Mouse (Mus musculus): ENCODE data around the gene Nme2. TPM values are rescaled to one million over a fixed set of nuclear protein-coding genes. Genes with fewer than 3 reads are reported as not detected.
"Not testable (repeated sequence)": the region's sequence is repeated elsewhere in the genome, so short reads cannot be mapped to it uniquely, and the experiment has no call there.

Nme2 gene
- polyA plus RNA-seq, 1 experiment = 181 TPM

DNA sequence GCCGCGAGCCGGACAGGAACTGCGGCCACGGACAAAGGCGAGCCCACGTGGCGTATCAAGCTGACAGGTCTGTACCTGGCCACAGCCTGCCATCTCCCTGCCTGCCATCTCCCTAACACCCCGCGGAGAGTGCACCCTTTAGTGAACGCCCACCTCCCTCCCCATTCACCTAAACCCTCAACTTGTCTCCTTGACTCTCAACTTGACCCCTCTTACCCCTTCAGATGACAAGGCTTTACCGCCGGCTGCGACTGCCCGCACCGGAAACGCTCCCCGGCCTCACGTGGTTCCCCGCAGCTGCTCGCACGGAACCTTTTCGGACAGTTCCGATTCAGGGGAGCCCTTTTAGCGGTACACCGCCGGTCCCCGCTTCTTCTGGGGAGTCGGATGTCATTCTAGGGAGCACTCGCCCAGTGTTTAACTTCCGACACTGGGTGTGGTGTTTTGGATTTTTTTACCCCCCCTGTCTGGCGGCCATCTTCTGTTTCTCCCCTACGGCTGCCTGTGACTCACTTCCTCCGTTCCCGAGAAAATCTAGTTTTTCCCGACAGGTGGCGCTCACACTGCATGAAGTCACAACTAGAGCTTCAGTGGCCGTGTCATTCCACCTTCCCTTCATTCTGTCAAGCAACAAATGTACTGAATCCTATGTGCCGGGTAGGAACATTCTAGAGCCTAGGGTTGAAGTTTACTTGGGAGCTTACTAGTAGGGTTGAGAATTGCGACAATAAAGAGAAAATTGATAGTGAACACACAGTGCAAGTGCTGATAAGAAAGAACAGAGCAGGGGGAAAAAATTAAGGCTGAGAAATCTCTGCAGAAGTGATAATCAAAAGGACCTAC lies 12.2 kb upstream of the Nme2 start, which contains the start of the genes Gm20390 and Nme1:
TSS of gene Gm20390 (minus strand) at position 289 of the 843 bp plus-strand sequence.
TSS of gene Nme1 (minus strand) at position 517 of the 843 bp plus-strand sequence.
- peak; percentile 99 for DNase-seq (ENCODE audit: low read depth, low spot score)
- WGBS = under 1% methylated on average over 40 of the region's 40 CpGs

DNA sequence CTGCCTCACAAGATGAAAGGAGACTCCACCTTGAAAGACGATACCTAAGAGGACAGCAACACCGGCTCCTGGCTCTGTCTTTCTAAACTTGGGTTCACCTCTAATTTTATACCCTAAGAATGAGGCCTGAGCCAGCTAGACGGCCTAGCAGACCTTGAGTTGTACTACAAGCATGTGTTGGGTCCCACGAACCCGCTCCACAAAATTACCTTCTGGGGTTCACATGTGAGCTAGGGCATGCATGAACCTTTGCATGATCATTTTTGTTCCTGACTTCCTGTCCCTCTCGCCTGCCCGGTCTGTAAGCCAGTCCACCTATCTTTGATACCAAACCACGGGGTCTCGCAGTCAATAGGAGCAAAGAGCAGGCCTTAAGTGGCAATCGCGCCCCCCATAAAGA lies 11.3 kb upstream of the Nme2 start:
- WGBS = 2% methylated on average over 11 of the region's 11 CpGs
- DNase-seq (ENCODE audit: low read depth, low spot score) = no peak

DNA sequence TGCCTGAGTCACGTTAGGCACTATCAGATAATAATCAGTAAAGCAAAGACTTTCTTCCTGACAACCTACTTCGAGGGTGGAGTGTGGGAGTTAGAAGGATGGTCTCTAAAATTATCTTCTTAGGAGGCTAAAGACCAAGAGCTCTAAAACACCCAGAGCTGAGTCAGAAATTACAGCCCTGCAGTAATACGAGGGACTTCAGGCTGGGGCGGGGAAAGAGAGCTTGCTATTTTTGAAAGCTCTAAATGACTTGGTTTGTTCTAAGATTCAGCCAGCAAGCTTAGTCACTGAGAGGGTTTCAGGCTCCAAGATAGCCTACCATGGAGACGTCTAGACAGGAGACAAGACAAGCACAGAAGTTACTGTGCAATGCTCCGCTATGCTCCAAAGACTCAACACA lies 9.3 kb upstream of the Nme2 start:
- 85% methylated on average over 6 of the region's 6 CpGs for WGBS
- no peak for DNase-seq (ENCODE audit: low read depth, low spot score)

DNA sequence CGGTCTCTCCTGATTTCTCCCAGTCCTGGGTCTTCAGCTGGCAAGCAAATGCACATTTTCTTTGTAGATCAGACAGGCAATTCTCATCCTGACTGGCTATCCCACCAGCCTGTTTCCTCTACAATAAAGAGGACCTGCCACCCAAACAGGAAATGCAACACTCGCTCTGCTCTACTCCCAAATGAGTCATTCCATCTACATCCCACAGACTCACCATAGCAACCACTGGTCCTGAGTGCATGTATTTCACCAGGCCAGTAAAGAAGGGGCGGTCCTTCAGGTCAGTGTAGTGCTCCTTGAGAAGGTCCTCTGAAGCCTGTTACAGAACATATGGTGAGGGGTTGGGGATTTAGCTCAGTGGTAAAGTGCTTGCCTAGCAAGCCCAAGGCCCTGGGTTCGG lies 7.0 kb upstream of the Nme2 start:
- no peak for DNase-seq (ENCODE audit: low read depth, low spot score)
- WGBS = 84% methylated on average over 4 of the region's 4 CpGs

DNA sequence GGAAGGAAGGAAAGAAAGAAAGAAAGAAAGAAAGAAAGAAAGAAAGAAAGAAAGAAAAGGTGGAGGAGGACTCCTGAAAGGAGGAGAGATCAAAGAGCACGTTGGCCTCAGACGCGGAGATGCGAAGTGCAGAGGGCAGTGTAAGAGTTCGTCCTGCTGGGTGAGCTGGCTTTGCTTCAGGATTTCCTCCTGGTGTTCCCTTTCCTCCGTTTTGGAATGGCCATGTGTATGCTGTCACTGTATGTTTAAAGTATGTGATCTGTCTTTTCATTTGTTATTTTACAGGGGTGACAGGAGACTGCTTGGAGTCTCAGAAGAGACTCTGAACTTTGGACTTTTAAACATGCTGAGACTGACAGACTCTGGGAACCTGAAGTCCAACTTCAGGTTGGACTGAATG lies 5.4 kb upstream of the Nme2 start:
- WGBS = 77% methylated on average over 6 of the region's 6 CpGs

DNA sequence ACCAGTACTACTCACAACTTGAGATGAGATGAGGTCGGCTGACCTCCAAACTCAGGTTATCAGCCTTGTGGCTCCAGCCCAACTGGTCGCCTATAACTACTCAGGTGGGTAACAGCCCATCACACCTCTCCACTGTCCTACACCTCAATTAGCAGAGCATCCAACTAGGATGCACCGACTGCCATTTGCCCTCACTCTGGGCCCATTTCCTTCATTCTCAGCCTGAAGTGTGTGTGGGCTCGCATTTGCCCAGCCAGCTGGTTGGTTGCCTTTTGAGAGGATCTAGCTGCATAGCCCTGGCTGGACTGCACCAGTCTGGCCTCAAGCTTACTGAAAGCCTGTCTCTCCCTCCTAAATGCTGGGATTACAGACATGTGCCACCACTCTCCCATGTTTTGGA lies 1.7 kb upstream of the Nme2 start:
- WGBS = 87% methylated on average over 4 of the region's 4 CpGs
- DNase-seq (ENCODE audit: low read depth, low spot score) = no peak

More for the DNA sequence above, 5.4 kb upstream of the Nme2 start:
- no peak for DNase-seq (ENCODE audit: low read depth, low spot score)

DNA sequence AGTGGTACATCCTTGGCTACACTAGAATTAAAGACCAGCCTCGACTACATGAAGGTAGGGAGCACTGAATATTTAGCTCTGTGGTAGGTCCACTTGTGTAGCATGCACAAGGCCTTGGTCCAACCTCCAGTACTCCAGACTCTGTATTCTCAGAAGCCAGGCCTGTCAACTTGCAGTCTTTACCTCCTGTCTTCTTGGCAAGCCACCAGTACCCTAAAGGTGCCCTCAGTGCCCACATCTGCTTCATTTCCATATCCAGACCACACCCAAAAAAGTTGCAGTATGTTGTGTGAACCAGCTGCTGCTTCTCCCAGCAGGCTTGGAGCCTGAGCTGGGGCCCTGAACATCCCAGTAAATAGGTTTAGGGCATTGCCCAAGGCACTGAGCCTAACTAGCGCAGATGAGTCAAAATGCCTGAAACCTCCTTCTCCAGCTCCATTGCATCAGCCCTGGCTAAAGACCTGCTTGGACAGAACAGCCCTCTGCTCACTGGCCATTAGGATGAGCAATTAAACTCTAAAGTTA lies 1.0 kb upstream of the Nme2 start:
- WGBS = 76% methylated on average over 2 of the region's 2 CpGs
- DNase-seq (ENCODE audit: low read depth, low spot score) = no peak

DNA sequence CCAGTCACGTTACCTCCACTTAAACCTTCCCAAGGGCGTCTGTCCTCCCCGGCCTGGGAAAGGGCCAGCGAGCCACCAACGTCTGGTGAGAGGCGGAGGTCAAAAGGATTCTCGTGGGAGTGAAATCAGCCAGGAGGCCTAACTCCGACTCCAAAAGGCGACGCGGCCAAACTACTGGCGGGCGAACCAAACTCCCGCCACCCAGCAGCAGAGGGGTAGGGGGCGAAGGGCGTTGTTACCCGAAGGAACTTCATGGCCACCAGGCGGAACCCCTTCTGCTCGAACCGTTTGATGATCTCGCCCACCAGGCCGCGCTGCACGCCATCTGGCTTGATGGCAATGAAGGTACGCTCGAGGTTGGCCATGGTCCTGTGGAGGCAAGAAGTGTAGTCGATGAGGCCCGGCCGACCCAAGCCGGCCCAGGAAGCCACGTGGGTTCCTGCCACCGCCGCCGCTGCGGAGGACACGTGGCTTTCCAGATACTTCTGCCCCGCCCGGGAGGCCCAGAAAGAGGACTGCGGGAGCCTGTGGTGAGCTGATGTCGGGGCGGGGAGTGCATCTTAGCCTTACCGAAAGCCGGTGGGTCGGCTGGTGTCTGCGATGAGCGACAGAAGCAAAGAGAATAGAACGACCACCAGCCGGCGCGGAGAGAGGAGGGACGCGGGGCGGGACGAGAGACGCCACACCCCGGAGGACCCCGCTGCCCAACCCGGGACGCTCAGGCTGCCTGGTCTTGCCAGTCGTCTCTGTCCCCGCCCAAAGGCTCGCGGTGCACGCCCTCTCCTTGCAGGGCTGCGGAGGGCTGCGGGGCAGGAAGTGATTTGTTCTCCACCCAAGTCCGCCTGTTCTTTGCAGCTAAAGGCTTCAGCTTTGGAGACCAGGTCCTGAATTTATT lies 556 bp downstream of the Nme2 start:
- peak; percentile 73 for DNase-seq (ENCODE audit: low read depth, low spot score)
- under 1% methylated on average over 67 of the region's 67 CpGs for WGBS

DNA sequence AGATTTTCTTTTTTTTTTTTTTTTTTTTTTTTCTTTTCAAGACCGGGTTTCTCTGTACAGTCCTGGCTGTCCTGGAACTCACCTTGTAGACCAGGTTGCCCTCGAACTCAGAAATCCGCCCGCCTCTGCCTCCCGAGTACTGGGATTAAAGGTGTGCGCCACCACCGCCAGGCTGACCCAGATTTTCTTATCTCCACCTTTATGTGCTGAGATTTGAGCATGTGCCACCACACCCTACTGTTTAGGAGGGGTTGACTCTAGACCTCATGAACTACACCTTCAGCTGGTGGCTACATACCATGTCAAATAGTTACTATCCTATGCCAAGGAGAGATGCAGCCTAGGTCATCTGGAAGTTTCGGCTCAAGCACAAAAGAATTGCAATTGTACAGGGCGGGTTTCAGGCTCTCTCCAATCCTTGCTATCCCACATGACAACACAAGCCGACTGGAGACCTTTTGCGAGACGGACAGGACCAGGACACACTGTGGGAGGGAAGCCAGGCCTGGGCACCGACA lies 1.3 kb downstream of the Nme2 start:
- WGBS = 21% methylated on average over 13 of the region's 13 CpGs
- no peak for DNase-seq (ENCODE audit: low read depth, low spot score)

DNA sequence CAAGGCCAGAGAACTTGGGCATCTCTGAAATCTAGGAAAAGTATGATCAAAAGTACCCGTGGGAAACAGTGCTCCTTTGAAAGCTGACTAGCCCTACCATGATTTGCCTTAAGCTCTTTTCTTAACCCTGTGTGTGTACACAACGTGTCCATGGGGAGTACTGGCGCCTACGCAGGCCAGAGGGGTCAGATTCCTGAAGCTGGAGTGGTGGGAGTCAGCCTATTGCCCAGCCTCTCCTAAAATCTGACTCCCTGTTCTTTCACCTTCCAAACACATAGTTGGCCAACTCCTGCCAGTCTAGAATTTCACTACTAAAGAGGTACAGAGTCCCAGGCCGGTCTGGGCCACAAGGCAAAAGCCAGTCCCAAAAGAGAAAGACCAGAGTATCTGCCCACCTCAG lies 3.7 kb downstream of the Nme2 start:
- no peak for DNase-seq (ENCODE audit: low read depth, low spot score)
- WGBS = 77% methylated on average over 5 of the region's 5 CpGs

DNA sequence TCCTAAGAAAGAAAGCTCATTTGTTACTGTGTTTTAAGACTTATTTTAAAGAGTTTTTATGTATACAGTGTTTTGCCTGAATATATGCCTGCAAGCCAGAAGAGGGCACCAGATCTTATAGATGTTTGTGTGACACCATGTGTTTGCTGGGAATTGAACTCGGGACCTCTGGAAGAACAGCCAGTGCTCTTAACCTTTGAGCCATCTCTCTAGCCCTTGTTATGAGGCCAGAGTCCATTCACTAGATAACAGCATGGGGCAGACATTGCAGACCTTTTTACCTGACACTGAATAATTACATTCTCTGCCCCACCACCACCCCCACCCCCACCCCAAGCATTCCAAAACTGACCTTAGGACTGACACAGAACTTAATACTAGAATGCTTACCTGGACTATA lies 6.0 kb downstream of the Nme2 start:
- no peak for DNase-seq (ENCODE audit: low read depth, low spot score)

DNA sequence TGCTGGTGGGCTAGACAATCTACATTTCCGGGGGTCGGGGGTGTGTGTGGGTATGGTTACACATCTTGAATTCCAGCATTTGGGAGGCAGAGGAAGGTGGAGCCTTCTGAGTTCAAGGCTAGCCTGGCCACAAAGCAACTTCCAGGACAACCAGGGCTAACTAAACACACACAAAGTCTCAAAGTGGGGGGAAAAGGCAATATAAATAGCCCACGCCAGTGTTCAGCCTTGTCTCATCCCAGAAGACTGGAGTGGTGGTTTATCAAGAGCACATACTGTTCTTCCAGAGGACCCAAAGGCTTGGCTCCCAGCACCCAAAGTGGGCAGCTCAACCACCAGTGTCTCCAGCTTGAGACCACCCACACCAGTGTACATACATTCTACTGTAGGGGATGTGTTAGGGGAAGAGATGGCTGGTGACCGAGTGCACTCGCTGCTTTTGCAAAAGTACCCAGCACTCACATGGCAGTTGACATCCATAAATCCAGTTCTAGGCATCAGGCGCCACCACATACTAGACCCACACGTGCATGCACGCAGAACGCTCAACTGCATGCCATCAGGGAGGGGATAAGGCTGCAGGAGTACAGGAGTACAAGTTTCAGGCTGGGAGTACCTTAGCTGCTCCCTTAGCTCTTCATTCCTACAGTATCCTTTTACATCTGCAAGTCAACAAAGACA lies 7.0 kb downstream of the Nme2 start:
- WGBS = 87% methylated on average over 9 of the region's 9 CpGs
- no peak for DNase-seq (ENCODE audit: low read depth, low spot score)

More for the DNA sequence above, 6.0 kb downstream of the Nme2 start:
- WGBS = 49% methylated on average over 1 of the region's 1 CpGs

DNA sequence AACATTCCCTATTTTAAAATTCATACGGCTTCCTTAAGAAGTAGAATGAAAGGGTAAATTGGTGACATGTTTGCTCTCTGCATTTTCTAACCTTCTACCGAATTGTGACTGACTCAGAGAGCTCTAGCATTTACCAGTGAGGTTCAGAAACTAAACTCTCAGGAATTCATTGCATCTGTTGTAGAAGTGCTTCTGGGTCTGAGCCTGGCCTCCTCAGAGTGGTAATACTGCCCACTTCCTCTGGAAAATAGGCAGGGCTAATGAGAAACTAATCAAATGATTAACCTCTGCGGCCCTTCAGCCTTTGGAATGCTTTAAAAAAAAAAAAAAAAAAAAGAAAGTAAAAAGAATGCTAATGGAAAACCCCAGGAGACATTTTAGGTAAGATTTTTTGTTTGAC lies 11.1 kb downstream of the Nme2 start:
- WGBS = 73% methylated on average over 3 of the region's 3 CpGs
- no peak for DNase-seq (ENCODE audit: low read depth, low spot score)

DNA sequence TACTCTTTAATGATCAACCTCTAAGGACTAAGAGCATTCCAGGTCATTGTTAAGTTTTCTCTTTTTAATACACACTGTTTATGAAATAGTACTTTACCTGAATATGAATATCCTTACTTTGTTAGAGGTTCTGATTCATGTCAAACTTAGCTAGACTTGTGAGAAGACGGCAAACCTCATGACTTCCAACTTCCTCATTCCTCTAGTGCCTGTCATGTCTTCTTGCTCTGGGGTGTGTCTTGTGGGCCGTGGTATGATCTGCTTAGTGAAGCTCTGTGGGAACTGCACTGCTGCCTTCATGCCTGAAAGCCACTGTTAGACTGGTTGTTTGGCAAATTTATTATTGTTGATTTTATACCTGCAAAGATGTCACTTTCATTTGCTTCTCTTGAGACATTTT lies 15.2 kb downstream of the Nme2 start:
- no peak for DNase-seq (ENCODE audit: low read depth, low spot score)

DNA sequence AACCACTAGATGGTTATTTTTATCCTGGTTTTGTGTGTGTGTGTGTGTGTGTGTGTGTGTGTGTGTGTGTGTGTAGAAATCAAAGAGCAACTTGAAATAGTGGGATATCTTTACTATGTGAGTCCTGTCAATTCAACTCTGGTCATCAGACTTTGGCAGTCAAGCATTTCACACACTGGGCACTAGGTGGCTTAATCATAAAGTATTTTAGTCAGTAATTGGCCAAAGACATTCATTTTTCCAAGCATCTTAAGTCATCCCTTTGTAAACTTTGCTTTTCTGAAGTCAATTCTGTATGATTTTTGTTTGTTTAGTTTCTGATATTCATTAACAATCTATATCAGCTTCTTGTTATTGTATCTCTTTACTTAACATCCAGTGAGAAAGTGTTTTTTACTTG lies 27.0 kb downstream of the Nme2 start:
- no peak for DNase-seq (ENCODE audit: low read depth, low spot score)

More for the DNA sequence above, 15.2 kb downstream of the Nme2 start:
- 21% methylated on average over 2 of the region's 2 CpGs for WGBS

DNA sequence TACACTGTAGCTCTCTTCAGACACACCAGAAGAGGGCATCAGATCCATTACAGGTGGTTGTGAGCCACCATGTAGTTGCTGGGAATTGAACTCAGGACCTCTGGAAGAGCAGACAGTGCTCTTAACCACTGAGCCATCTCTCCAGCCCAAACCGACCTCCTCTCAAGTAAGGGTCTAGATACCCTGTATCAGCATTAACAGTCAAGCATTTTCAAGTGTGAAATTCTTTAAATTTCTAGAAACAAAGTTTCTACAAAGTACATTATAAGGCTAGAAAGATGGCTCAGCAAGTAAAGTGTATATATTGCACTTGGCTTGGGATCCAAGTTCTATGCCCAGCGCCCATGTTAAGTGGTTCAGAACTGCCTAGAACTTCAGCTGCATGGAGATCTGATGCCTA lies 41.0 kb downstream of the Nme2 start:
- DNase-seq (ENCODE audit: low read depth, low spot score) = not testable (repeated sequence)

DNA sequence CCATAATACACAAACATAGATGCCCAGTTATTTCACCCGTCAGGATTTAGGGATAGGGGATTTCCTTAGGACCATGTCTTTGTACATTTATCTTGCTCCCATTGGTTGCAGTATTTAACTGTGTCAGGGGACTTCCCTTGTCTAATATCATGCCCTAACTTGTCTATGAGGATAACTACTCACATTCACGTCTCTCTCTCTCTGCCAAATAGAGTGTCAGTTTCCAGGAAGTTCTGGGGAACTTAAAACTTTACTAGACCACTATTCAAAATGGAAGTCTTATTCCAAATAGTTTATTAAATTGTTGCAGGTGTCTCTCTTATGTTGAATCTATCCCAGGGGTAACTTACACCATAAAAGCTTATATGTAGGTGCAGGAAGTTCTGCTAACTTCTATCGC lies 44.5 kb downstream of the Nme2 start:
- 85% methylated on average over 3 of the region's 3 CpGs for WGBS
- DNase-seq (ENCODE audit: low read depth, low spot score) = no peak

More for the DNA sequence above, 41.0 kb downstream of the Nme2 start:
- WGBS = 96% methylated on average over 2 of the region's 2 CpGs

DNA sequence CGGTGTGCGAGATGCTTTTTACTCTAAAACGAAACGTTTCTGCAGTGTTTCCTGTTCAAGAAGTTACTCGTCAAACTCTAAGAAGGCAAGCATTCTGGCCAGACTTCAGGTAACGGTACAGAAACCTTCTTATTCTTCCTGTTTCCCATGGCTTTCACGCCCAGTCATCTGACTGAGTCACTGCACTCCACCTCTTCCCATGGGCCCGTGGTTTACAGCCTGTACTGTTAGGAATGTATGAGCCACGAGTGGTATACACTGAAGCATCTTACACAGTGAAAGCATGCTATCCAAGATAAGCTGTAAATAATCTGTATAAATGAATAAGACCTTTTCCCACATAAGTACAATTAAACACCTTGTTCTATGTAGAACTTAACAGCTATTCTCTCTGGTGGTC lies 47.2 kb downstream of the Nme2 start:
- WGBS = 61% methylated on average over 9 of the region's 9 CpGs
- DNase-seq (ENCODE audit: low read depth, low spot score) = no peak

DNA sequence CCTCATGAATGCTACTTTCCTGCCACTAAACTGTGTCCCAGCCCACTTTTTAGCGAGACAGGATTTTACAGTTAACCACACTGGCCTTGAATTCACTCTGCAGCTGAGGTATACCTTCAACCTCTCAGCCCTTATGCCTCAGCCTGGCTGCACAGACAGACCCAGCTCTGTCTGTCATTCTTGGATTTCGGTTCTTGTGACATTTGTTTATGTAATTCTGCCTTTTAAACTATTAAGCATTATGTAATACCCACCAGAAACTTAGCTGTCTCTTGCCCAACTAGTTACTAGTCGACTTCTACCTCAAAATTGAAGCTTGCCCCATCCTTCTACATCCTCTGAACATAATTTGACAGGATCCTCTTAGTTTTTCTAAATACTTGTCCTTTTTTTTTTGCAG lies 48.2 kb downstream of the Nme2 start:
- 62% methylated on average over 3 of the region's 3 CpGs for WGBS
- DNase-seq (ENCODE audit: low read depth, low spot score) = no peak

DNA sequence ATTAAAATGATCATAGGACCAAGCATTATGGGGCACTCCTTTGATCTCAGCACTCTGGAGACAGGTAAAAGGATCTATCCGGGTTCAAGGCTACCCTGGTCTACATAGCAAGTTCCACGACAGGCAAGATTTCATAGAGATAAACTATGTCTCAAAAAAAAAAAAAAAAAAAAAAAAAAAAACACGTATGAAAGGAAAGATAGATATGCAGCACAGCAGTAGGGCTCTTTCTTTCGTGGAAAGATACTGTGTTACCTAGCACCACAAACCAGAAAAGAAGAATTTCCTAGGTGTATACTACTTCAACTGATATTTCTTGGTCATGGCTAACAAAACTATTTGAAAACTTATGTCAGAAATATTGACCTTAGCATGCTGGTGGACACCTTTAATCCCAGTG lies 49.2 kb downstream of the Nme2 start:
- no peak for DNase-seq (ENCODE audit: low read depth, low spot score)
- WGBS = 90% methylated on average over 4 of the region's 4 CpGs

All from large intestine, adult 2 months (tissue).